Mouse (Mus musculus) heart, embryonic 14.5 days (tissue): ENCODE data around the gene Agbl3. TPM values are rescaled to one million over a fixed set of nuclear protein-coding genes. Genes with fewer than 3 reads are reported as not detected.

Source experiments
- ATAC-seq: fragments of 200-750 bp; cut with Nextera tagmentation; 2 replicates; pipeline ENCODE4 v1.8.0; 2017; ENCODE audit warnings: low read depth, moderate TSS enrichment; ENCODE audit not compliant: insufficient number of reproducible peaks, insufficient read depth, low FRiP score
- H3K27ac ChIP-seq, 2 experiments: fragments of 200-500 bp in 1 of 2; fragments of 300-500 bp in 1 of 2; sonication (generic) in 1 of 2; replicated peaks in 1 of 2; 2 replicates each; pipeline ENCODE4 v1.5.1; 2012 to 2014; ENCODE audit warnings: low read depth in 2 of 2, low read length in 2 of 2, control low read depth in 1 of 2, mild to moderate bottlenecking in 1 of 2, mixed read lengths in 1 of 2; ENCODE audit not compliant: control insufficient read depth in 1 of 2, insufficient read depth in 1 of 2
- H3K27me3 ChIP-seq: fragments of 300-500 bp; sonication (generic); 2 replicates; pipeline ENCODE4 v1.6.1; 2014; ENCODE audit warnings: mild to moderate bottlenecking, low read length, control low read depth; ENCODE audit not compliant: control insufficient read depth, insufficient read depth
- H3K36me3 ChIP-seq: fragments of 300-500 bp; sonication (generic); 2 replicates; pipeline ENCODE4 v1.6.1; 2014; ENCODE audit warnings: mild to moderate bottlenecking, control low read depth, low read length, mixed read lengths; ENCODE audit not compliant: control insufficient read depth, insufficient read depth
- H3K4me1 ChIP-seq, 2 experiments: fragments of 200-500 bp in 1 of 2; fragments of 300-500 bp in 1 of 2; sonication (generic) in 1 of 2; 2 replicates each; pipeline ENCODE4 v1.6.1; 2012 to 2014; ENCODE audit warnings: low read length in 2 of 2, control low read depth in 1 of 2, mixed read lengths in 1 of 2; ENCODE audit not compliant: control insufficient read depth in 2 of 2, insufficient read depth in 2 of 2
- H3K4me2 ChIP-seq: fragments of 300-500 bp; sonication (generic); 2 replicates; pipeline ENCODE4 v1.6.1; 2014; ENCODE audit warnings: mild to moderate bottlenecking, low read length
- H3K4me3 ChIP-seq, 2 experiments: fragments of 200-500 bp in 1 of 2; fragments of 300-500 bp in 1 of 2; sonication (generic) in 1 of 2; 2 replicates each; pipeline ENCODE4 v1.5.1; 2012 to 2014; ENCODE audit warnings: low read length in 2 of 2, mild to moderate bottlenecking in 2 of 2, control low read depth in 1 of 2, low read depth in 1 of 2, moderate library complexity in 1 of 2; ENCODE audit not compliant: control insufficient read depth in 1 of 2, insufficient read depth in 1 of 2
- H3K9ac ChIP-seq: fragments of 300-500 bp; sonication (generic); 2 replicates; pipeline ENCODE4 v1.6.1; 2014; ENCODE audit warnings: mild to moderate bottlenecking, low read length
- H3K9me3 ChIP-seq: fragments of 300-500 bp; sonication (generic); 2 replicates; pipeline ENCODE4 v1.6.1; 2016; ENCODE audit warnings: low read length, control low read depth; ENCODE audit not compliant: control insufficient read depth
- WGBS: fragments of 180-500 bp; shearing (Covaris S2); extraction: QIAGEN DNeasy Blood & Tissue Kit; methylation state at CpG from one replicate; pipeline ENCODE4 v1.1.7; 2014; 5-methylcytosine and 5-hydroxymethylcytosine counted together
- polyA plus RNA-seq: library from polyadenylated mRNA; unstranded; fragments of >200 nt; fragmentation: Nextera tagmentation; extraction: Ambion mirVana; gene quantifications from 2 replicates; pipeline ENCODE4 v1.2.1, GENCODE M21; 2014

Agbl3 gene
- polyA plus RNA-seq, 1 experiment from 2014 or later, result 6.6 TPM

DNA sequence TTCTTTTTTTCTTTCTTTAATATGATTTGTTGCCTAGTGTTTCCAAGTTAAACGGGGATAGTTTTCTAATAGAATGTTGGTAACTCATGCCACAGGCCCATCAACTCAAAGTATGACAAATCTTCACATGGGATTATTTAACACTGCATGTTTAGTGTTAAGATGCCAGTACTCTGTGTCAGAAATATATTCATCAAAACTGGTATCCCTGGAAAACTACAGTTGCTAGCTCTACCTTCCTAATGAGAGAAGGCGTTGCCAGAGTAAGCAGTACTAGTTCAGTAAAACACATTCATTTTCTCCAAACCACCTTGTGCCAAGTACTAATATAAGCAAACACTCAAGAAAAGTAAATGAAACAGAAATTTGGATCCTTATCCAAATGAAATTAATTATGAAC is 10.2 kb upstream of the Agbl3 start:
- Histone ChIP-seq H3K27ac (peak overlapping the region in 1 of 2 experiments; percentile 81; a peak in 2 of 4 replicates), H3K27me3 (no peaks in the 10 kb centered on the region), H3K4me3 (no peak overlapping the region), H3K9ac (no peak overlapping the region), H3K4me2 (peak overlapping the region; percentile 22; the same call in 1 of the 2 replicates), H3K9me3 (no peaks in the 10 kb centered on the region), H3K36me3 (peaks cover 92% of the 10 kb centered on the region), H3K4me1 (peaks cover 7 to 21% of the 10 kb centered on the region in 2 experiments)
- WGBS, result 87% methylated on average over 2 of the region's 2 CpGs
- no peak for ATAC-seq

DNA sequence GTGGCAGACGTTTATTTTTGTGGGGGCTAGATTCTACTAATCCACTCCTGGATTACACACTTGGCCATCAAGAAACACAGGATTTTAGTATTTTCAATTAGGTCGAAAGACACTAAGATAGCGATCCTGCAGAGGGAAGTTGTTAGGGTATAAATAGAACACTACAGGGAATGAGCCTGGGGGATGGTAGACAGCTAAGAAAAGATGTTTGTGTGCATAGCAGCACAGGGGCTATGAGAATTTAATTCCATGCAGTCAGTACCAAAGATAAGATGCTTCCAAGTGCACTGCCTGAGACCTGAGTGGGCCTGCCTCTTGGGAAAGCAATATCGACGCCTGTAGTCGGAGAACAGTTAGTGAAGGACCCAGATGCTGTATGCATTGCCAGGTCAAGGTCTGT is 9.7 kb upstream of the Agbl3 start:
- peaks cover 92% of the 10 kb centered on the region for H3K36me3 ChIP-seq
- H3K9me3 ChIP-seq, result no peaks in the 10 kb centered on the region
- peaks cover 7 to 21% of the 10 kb centered on the region in 2 experiments for H3K4me1 ChIP-seq
- H3K4me2 ChIP-seq, result peak overlapping the region; percentile 22; the same call in 1 of the 2 replicates
- H3K4me3 ChIP-seq, result no peak overlapping the region
- peak overlapping the region; percentile 78 to 81 for H3K27ac ChIP-seq
- H3K27me3 ChIP-seq, result no peaks in the 10 kb centered on the region
- 23% methylated on average over 6 of the region's 6 CpGs for WGBS
- no peak for ATAC-seq
- peak overlapping the region; percentile 38; the same call in 1 of the 2 replicates for H3K9ac ChIP-seq

DNA sequence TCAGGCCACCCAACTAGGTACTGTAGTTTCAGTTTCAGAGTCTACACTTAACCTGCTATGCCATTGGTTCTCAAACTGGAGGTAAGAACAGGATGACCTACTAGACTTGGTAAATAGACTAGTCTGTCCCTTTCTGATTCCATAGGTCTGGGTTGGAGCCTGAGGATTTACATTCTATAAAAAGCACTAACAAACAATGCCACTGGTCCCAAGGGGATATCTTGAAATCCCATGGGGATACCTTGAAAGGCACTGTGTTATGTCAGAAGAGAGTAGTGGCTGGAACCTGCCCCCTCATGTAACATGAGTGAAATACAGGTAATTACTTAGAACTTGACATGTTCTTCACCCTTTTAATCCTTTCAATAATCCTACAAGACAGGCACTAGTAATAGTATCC is 3.8 kb upstream of the Agbl3 start:
- Histone ChIP-seq H3K36me3 (peaks cover 40% of the 10 kb centered on the region), H3K9ac (no peak overlapping the region), H3K27ac (no peak overlapping the region), H3K9me3 (no peaks in the 10 kb centered on the region), H3K4me2 (no peak overlapping the region), H3K4me1 (peaks cover 4 to 5% of the 10 kb centered on the region in 2 experiments; a peak in 3 of 4 replicates), H3K4me3 (no peak overlapping the region), H3K27me3 (no peaks in the 10 kb centered on the region)
- no peak for ATAC-seq

DNA sequence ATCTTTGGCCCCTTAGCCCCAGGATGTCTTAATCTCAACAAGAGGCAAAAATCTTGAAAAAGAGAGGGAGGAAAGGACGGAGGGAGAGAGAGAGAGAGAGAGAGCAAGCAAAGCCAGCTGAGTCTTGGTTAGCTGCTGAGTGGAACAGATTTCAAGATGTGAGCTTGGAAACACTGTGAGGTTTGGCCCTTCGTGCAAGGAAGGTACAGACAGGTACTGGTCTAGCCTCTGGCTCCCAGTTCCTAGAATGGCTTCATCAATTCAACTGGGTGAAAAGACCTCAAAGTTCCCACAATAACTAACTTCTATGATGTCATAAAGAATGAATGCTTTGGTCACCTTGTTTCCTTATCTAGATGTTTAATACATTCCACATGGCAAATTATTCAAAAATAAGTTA is 3.1 kb upstream of the Agbl3 start:
- no peak overlapping the region for H3K27ac ChIP-seq
- no peaks in the 10 kb centered on the region for H3K27me3 ChIP-seq
- no peak overlapping the region for H3K9ac ChIP-seq
- H3K4me1 ChIP-seq, result peaks cover 4% of the 10 kb centered on the region in 2 experiments; a peak in 3 of 4 replicates
- no peak for ATAC-seq
- no peak overlapping the region for H3K4me3 ChIP-seq
- WGBS, result 83% methylated on average over 2 of the region's 2 CpGs
- no peaks in the 10 kb centered on the region for H3K9me3 ChIP-seq
- peaks cover 34% of the 10 kb centered on the region for H3K36me3 ChIP-seq
- no peak overlapping the region for H3K4me2 ChIP-seq

DNA sequence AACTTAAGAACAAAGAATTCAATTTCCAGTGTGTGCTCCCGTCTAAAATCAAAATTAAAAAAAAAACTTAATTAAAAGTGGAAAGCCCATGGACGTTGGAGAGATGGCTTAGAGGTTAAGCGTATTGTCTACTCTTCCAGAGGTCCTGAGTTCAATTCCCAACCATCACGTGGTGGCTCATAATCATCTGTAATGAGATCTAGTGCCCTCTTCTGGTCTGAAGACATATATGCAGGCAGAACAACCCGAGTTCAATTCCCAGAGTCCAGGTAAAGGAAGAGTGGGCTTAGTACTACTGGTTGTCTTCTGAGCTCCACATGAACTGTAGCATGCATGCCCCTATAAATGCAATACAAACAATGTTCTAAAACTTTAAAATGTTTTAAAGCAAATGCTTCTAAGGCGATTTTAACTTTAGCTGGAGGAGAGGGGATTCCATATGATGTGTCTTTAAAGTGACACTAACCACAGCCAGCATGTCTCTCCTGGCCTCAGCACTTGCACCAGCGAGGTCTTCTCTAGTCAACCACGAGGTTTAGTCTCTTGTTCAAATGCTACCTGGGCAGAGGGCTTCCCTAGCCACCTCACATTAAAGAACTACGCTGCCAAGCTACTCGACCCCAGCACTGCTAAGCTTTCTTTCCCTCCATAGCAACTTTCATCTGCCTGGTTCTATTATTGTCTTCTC is 2.1 kb upstream of the Agbl3 start:
- peaks cover 25% of the 10 kb centered on the region for H3K36me3 ChIP-seq
- peaks cover under 1 to 2% of the 10 kb centered on the region in 2 experiments; a peak in 2 of 4 replicates for H3K4me1 ChIP-seq
- WGBS, result 69% methylated on average over 10 of the region's 10 CpGs
- H3K4me2 ChIP-seq, result no peak overlapping the region
- H3K27me3 ChIP-seq, result no peaks in the 10 kb centered on the region
- ATAC-seq, result no peak
- no peak overlapping the region for H3K9ac ChIP-seq
- H3K27ac ChIP-seq, result no peak overlapping the region
- no peak overlapping the region for H3K4me3 ChIP-seq
- H3K9me3 ChIP-seq, result no peaks in the 10 kb centered on the region

DNA sequence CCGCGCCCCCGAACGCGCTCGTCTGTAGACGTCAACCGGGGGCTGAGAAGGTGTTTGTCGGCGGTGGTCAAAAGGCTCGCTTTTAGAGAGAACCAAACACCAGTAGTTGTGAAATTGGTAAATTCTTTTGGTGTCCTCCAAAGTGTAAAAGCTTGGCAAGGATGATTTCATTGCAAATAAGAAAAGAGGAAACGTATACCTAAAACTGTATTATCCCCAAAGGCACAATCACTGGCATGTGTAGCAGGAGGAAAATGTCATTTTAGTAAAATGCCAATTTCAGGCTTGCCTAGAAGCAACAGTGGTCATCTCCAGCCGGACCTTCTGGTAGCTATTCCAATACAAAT is 684 bp downstream of the Agbl3 start:
- Histone ChIP-seq H3K4me2 (peak overlapping the region; percentile 83), H3K27me3 (no peaks in the 10 kb centered on the region), H3K27ac (peak overlapping the region; percentile 98), H3K36me3 (peaks cover 10% of the 10 kb centered on the region), H3K9ac (peak overlapping the region; percentile 88), H3K4me3 (peak overlapping the region; percentile 60 to 91), H3K4me1 (peaks cover 0 to 2% of the 10 kb centered on the region in 2 experiments; a peak in 2 of 4 replicates), H3K9me3 (no peaks in the 10 kb centered on the region)
- ATAC-seq, result no peak
- 3% methylated on average over 13 of the region's 13 CpGs for WGBS

DNA sequence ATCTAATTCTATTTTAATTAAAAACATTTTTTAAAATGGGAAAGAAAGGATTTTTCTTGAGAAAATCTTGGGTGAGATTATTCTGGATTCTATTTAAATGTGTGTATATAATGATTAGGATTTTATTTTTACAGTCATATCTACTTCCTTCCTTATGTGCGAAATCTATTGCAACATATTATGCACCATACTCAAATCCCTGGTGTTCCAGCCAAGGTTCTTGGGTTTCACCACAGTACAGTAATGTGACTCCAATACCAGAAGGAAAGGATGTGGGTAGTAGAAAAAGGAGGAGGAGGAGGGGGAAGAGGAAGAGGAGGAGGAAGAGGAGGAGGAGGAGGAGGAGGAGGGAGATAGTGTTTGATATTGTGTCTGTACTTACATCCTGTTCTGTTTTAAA is 2.3 kb downstream of the Agbl3 start:
- no peak overlapping the region for H3K4me2 ChIP-seq
- 74% methylated on average over 1 of the region's 1 CpGs for WGBS
- H3K9me3 ChIP-seq, result no peaks in the 10 kb centered on the region
- peaks cover 0 to 2% of the 10 kb centered on the region in 2 experiments; a peak in 2 of 4 replicates for H3K4me1 ChIP-seq
- no peaks in the 10 kb centered on the region for H3K27me3 ChIP-seq
- ATAC-seq, result no peak
- H3K4me3 ChIP-seq, result no peak overlapping the region
- H3K36me3 ChIP-seq, result peaks cover 11% of the 10 kb centered on the region
- no peak overlapping the region for H3K27ac ChIP-seq
- H3K9ac ChIP-seq, result no peak overlapping the region

DNA sequence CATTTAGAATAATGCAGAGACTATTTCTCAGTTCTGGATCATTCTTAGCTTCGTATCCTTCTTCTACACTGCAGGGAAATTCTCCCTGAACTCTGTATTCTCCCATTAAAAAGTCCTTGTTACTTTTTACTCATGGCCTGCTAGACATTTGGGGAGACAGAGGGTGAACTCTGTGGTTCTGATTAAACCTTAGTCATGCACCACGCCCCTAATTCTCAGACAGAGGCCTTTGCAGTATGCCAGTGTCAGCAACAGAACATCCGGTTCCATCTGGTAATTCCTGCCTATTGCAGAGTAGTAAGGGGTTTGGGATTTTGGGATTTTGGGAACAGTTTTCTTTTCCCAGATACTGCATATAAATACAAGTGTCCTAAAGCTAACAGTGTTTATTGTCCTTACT is 16.6 kb downstream of the Agbl3 start:
- no peak overlapping the region for H3K9ac ChIP-seq
- no peak overlapping the region for H3K4me3 ChIP-seq
- H3K27ac ChIP-seq, result no peak overlapping the region
- H3K4me1 ChIP-seq, result no peaks in the 10 kb centered on the region
- no peak overlapping the region for H3K4me2 ChIP-seq
- ATAC-seq, result no peak
- no peaks in the 10 kb centered on the region for H3K27me3 ChIP-seq
- H3K9me3 ChIP-seq, result no peaks in the 10 kb centered on the region
- no peaks in the 10 kb centered on the region for H3K36me3 ChIP-seq
- WGBS, result 79% methylated on average over 3 of the region's 3 CpGs
